ENCODE assay signal across 28 mouse cellular contexts in the genomic region with DNA sequence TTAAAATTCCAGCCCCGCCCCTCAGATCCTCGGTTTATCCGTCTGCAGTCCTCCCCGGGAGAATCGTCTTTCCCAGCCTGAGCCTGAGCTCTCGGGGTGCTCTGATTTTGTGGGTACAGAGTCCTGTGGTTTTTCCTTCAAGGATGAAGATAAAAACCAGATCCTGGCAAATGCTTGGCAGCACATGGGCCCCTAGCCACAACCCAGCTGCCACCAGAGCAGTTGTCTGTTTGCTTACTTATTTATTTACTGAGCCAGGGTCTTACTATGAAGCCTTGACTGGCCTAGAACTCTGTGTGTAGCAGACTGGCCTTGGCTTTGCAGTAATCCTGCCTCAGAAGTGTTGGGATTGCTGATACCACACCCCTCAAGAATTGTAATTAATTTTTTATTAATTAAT. TPM values are rescaled to one million over a fixed set of nuclear protein-coding genes. Genes with fewer than 3 reads are reported as not detected.
"Had no signal": no experiment of that assay in that cellular context is flagged by ENCODE, and none has a peak within 500 bp of the region (broad histone marks: within the 10 kb centered on the region; RNA-seq: fewer than 3 reads in every experiment).

No protein-coding gene starts in this region.

- H3K36me3 ChIP-seq: heart, embryonic 13.5 days; heart, embryonic 15.5 days; hindbrain, embryonic 13.5 days; hindbrain, embryonic 15.5 days; intestine, embryonic 15.5 days; limb, embryonic 13.5 days had no signal

- H3K4me2 ChIP-seq: heart, embryonic 11.5 days; heart, embryonic 13.5 days; heart, embryonic 15.5 days; hindbrain, embryonic 13.5 days; hindbrain, embryonic 15.5 days; intestine, embryonic 15.5 days; limb, embryonic 13.5 days had no signal

- DNase-seq: gastrocnemius, postnatal 14 days; gastrocnemius, postnatal 36 days; heart, adult 11 months; heart, adult 2 months; heart, postnatal 14 days; heart, postnatal 36 days; kidney, adult 18-20 months; kidney, adult 8-10 months; kidney, postnatal 14 days; kidney, postnatal 36 days; layer of hippocampus, adult 9-11 months; layer of hippocampus, postnatal 36 days; left cerebral cortex, postnatal 4 days had no signal

- H3K9ac ChIP-seq: heart, embryonic 13.5 days; heart, embryonic 15.5 days; hindbrain, embryonic 13.5 days; hindbrain, embryonic 15.5 days; limb, embryonic 13.5 days had no signal

- ATAC-seq: forebrain, embryonic 16.5 days; inflammation-experienced regulatory T-cells, adult 6 months; intestine, postnatal 0 days had no signal

- H3K4me3 ChIP-seq: heart, adult 2 months; heart, embryonic 13.5 days; heart, embryonic 15.5 days; hindbrain, embryonic 13.5 days; hindbrain, embryonic 15.5 days; intestine, embryonic 15.5 days; limb, embryonic 13.5 days had no signal

- H3K27ac ChIP-seq: heart, adult 2 months; heart, embryonic 13.5 days; heart, embryonic 15.5 days; hindbrain, embryonic 13.5 days; hindbrain, embryonic 15.5 days; kidney, postnatal 0 days; limb, embryonic 13.5 days had no signal

- H3K4me1 ChIP-seq: hindbrain, embryonic 15.5 days had no signal

- H3K27me3 ChIP-seq: hindbrain, embryonic 15.5 days had no signal

- H3K9me3 ChIP-seq: heart, embryonic 15.5 days; hindbrain, embryonic 13.5 days; hindbrain, embryonic 15.5 days; intestine, embryonic 15.5 days; limb, embryonic 13.5 days had no signal

RNA-seq across cellular contexts. Expression of a gene that starts 8.8 kb away (rescaled TPM):
- polyA plus RNA-seq: inflammation-experienced regulatory T-cells, adult 6 months had no signal

RNA-seq across cellular contexts. Expression of a gene that starts 39.3 kb away (rescaled TPM):
- polyA plus RNA-seq: forebrain, embryonic 16.5 days; heart, embryonic 13.5 days; heart, postnatal 0 days; inflammation-experienced regulatory T-cells, adult 6 months; intestine, postnatal 0 days; large intestine, adult 2 months had no signal

RNA-seq across cellular contexts. Expression of a gene that starts 56.6 kb away (rescaled TPM):
- polyA plus RNA-seq: forebrain, embryonic 16.5 days; hindbrain, embryonic 11.5 days; hindbrain, embryonic 13.5 days; hindbrain, embryonic 15.5 days; inflammation-experienced regulatory T-cells, adult 6 months; intestine, embryonic 15.5 days; intestine, postnatal 0 days; large intestine, adult 2 months; limb, embryonic 11.5 days; limb, embryonic 13.5 days had no signal

RNA-seq across cellular contexts. Expression of a gene that starts 58.2 kb away (rescaled TPM):
- polyA plus RNA-seq: inflammation-experienced regulatory T-cells, adult 6 months had no signal
